Mouse (Mus musculus) adrenal gland (tissue): ENCODE measurements around the gene Gm42742.

ENCODE experiments used
- intact Hi-C: fragments of 180-260 bp; cut with DNase I; formaldehyde crosslinking; loops from one replicate; pipeline ENCODE4 v1.15.1; 2025

The Gm42742 gene

GRCm38 (mm10) chr7:127021563-127022527 is 948 bp upstream of the Gm42742 start:
- intact Hi-C loops = no loop called here

DNA sequence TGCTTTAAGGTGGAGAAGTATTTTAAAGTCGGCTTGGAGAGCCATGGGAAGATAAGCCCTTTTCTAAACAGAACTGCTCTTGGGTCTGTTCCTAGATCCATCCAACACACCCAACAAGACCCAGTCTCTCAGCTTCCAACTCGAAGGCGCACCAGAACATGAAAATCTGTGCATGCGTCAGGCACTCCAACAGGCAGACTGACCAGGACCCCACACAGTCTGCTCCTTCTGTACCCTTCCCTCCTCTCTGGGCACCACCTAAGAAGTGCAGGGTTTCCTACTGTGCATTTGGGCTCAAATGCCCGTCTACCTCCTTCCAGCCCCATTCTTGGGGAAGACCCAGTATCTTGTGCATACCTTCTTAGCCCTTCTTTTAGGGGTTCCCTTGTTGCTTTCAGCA is 406 bp downstream of the Gm42742 start:
- intact Hi-C loops = no loop called here

GRCm38 (mm10) chr7:127020031-127020430 is 866 bp downstream of the Gm42742 start:
- intact Hi-C loops = no loop called here

- intact Hi-C loops = no loop called here
Observed at GRCm38 (mm10) chr7:127019306-127019960, 1.5 kb downstream of the Gm42742 start.

DNA sequence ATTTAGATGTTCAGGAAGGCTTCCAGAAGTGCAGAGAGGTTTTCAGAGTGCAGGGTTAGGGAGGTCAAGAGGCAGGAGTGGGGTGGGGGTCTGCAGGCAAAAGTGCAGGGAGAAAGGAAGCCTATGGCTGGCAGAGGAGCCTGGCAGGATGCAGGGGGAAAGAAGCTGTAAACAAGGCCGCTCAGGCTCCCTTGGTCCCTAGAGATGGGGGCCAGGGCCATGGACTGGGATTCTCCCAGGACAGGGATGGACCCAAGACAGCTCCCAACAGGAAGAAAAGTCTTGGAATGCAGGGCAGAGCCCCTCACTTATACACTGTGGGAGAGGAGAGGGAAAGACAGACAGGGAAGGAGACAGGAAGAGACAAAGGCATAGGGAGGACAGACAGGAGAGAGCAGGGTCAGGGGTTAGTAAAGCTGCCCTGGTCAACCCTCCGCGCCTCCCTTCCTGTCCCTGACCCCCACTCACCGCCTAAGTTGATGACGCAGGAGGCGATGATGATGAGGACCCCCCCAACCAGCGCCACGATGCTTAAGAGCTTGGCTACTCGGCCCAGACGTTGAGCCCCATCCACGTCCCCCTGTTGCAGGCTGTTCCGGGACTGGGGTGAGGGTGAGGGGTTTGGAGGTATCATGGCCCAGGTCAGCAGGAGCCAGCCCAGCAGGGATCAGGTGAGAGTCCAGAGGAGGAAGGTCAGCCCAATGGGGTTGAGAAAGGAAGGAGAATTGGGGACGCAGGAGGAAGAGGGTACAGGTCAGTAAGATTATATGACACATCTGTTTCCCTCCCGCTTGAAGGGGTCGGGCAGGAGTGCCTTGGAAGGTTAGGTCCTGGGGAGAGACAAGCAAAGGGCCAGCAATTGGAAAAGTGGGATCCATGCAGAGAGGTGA is 2.2 kb downstream of the Gm42742 start:
- intact Hi-C loops = no loop called here

DNA sequence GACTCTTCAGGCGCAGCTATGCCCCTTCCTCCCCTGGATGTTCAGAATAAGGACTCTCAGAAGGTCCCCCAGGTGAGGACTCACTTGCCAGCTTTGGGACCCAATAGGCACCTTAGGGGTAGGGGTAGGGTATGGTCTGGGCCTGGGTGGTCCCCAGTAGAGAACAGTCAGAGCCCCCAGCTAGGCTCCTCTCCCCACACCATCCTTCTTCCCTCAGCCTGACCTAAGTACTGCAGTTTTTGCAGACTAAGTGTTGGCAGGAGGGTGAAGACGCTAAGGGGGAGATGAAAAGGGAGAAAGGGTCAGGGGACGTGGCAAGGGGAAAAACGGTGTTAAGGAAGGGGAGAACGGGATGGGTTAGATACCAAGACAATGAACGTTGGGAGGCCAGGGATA is 2.9 kb downstream of the Gm42742 start:
- intact Hi-C loops = no loop called here

- intact Hi-C loops = no loop called here
Observed at GRCm38 (mm10) chr7:127016971-127017949, 3.6 kb downstream of the Gm42742 start, which contains the start of gene Pagr1a. Gene Pagr1a (minus strand): TSS chr7:127017352.

DNA sequence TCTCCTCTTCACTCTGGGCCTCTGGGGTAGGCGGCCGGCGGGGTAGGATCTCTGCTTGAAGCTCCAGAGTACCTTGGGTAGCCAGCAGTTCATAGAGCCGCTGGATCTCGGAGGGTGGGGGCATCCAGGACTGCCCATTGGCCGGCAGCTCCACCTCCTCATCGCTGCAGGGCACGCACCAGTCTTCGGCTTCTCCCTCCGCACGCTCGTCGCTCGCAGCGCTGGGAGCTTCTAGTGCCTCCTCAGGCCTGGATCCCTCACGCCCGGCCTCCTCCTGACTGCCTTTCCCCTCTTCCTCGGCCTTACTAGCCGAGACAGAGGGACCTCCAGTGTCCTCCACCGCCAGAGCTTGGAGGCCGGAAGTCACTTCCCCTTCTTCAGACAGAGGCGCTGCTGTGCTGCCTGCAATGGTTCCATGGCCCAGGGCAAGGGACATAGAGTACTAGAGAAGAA is 4.4 kb downstream of the Gm42742 start:
- intact Hi-C loops = no loop called here

GRCm38 (mm10) chr7:127016481-127016485 is 4.6 kb downstream of the Gm42742 start, which contains the start of gene Pagr1b:
Gene Pagr1b (minus strand): TSS chr7:127016484.
- intact Hi-C loops = no loop called here

GRCm38 (mm10) chr7:127016081-127016480 is 4.8 kb downstream of the Gm42742 start:
- intact Hi-C loops = no loop called here

DNA sequence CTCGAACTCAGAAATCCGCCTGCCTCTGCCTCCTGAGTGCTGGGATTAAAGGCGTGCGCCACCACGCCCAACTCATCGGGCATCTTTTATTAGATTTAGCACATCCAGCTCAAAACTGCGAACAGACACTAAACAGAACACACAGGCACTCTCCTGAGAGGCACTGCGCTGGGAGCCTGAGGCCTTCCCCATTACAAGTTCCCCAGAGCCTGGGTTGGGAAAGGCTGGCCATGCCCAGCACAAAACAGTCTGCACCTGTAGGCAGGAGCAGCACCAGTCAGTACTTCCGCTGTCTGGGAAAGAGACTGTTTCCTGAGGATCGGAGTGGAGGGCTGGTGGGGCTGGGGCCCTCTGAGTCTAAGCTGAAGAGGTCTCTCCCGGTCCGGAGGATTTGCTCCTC is 5.9 kb downstream of the Gm42742 start:
- intact Hi-C loops = loop anchor here (5.0 kb wide), 1 partner anchor 38 kb away; the partner anchor contains the start of genes Cdipt and Cdiptos

GRCm38 (mm10) chr7:127014320-127014719 is 6.6 kb downstream of the Gm42742 start, which contains the start of gene Mvp:
Gene Mvp (minus strand): TSS chr7:127014621.
- intact Hi-C loops = loop anchor here (5.0 kb wide), 1 partner anchor 37 kb away; the partner anchor contains the start of genes Cdipt and Cdiptos

GRCm38 (mm10) chr7:127013385-127013784 is 7.5 kb downstream of the Gm42742 start:
- intact Hi-C loops = loop anchor here (5.0 kb wide), 1 partner anchor 36 kb away; the partner anchor contains the start of genes Cdipt and Cdiptos

- intact Hi-C loops = loop anchor here (5.0 kb wide), 1 partner anchor 36 kb away; the partner anchor contains the start of genes Cdipt and Cdiptos
Observed at GRCm38 (mm10) chr7:127012845-127013244, 8.1 kb downstream of the Gm42742 start.

- intact Hi-C loops = loop anchor here (5.0 kb wide), 1 partner anchor 35 kb away; the partner anchor contains the start of genes Cdipt and Cdiptos
Observed at GRCm38 (mm10) chr7:127012374-127012773, 8.5 kb downstream of the Gm42742 start.

- intact Hi-C loops = loop anchor here (5.0 kb wide), 1 partner anchor 34 kb away; the partner anchor contains the start of genes Cdipt and Cdiptos
Observed at GRCm38 (mm10) chr7:127011717-127012116, 9.2 kb downstream of the Gm42742 start.

- intact Hi-C loops = loop anchor here (5.0 kb wide), 1 partner anchor 34 kb away; the partner anchor contains the start of genes Cdipt and Cdiptos
Observed at GRCm38 (mm10) chr7:127011051-127011450, 9.8 kb downstream of the Gm42742 start.

- intact Hi-C loops = loop anchor here (5.0 kb wide), 1 partner anchor 32 kb away; the partner anchor contains the start of genes Cdipt and Cdiptos
Observed at GRCm38 (mm10) chr7:127009307-127010085, 11.4 kb downstream of the Gm42742 start.
